Mouse (Mus musculus) C2C12 (cell line): ENCODE measurements around the gene Rptor.

Experiments used
- CEBPB ChIP-seq: IDR thresholded peaks from one replicate; pipeline ENCODE4 v1.6.1; 2011; ENCODE audit warnings: low read depth, mild to moderate bottlenecking, control low read depth, moderate library complexity
- CTCF ChIP-seq: IDR thresholded peaks from one replicate; pipeline ENCODE4 v1.5.1; 2011; ENCODE audit not compliant: control insufficient read depth, insufficient read depth, insufficient read length

- TF ChIP-seq CTCF (no peak), CEBPB (no peak)
Measured at GRCm38 (mm10) chr11:119937216-119937615, 334.5 kb downstream of the Rptor start.
